Mouse (Mus musculus): ENCODE results near the gene Sec61a2. TPM values are rescaled to one million over a fixed set of nuclear protein-coding genes. Genes with fewer than 3 reads are reported as not detected.

Gene Sec61a2
- polyA plus RNA-seq, 1 experiment from 2014 or later, result 19.6 TPM

DNA sequence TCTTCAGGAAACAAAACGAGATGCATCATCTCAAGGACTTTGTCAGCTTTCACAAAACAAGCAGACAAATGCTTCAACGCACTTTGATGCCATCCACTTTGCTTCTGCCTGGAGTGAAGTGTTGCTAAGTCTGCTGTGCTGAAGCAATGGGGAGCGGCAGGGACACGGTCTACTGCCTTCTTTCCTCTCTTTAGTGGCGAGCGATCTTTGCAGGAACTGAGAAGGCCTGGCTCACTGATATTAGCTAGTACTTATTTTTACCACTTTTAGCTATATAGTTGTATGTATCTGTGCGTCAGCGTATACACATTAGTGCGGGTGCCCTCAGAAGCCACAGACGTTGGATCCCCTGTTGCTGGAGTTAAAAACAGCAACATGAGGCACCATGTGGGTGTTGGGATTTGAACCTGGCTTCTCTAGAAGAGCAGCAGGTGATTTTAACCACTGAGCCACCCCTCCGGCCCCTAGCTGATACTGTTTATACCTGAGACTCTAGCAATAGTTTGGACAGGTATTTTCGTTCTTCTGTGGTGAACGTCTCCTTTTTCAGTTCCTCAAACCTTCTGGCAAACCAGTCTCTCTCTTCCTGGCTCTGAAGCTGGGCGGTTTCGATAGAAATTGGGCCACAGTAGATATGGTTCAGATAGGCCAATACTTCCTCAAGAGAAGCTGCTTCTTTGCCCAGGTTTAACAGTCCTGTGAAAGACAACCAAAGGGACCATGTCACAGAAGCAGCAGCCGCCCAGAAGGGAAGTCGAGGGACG lies 35.2 kb upstream of the Sec61a2 start:
- Histone ChIP-seq H3K36me3 (ENCODE audit: control insufficient read depth, insufficient read depth, low read length) (no peaks in the 10 kb centered on the region), H3K4me3 (ENCODE audit: low read depth, low read length) (no peak overlapping the region), H3K4me2 (replicated peaks; ENCODE audit: low read depth) (no peak overlapping the region), H3K4me1 (replicated peaks; ENCODE audit: control insufficient read depth, insufficient read depth) (no peaks in the 10 kb centered on the region), H3K27ac (replicated peaks) (no peak overlapping the region), H3K27me3 (ENCODE audit: control insufficient read depth, insufficient read depth, low read length) (no peaks in the 10 kb centered on the region), H3K9me3 (ENCODE audit: control insufficient read depth, low read length) (no peaks in the 10 kb centered on the region), H3K9ac (ENCODE audit: low read length) (no peak overlapping the region)
- 85% methylated on average over 18 of the region's 18 CpGs for WGBS
- DNase-seq (ENCODE audit: low spot score) (no peak), ATAC-seq (ENCODE audit: low FRiP score, low TSS enrichment) (no peak)
- no peak for TF ChIP-seq EP300 (optimal IDR thresholded peaks at IDR 0.05)
- TF ChIP-seq CTCF (IDR thresholded peaks at IDR 0.05; ENCODE audit: low read depth), result no peak

- H3K4me2 ChIP-seq (replicated peaks; ENCODE audit: low read depth), result no peak overlapping the region
- no peaks in the 10 kb centered on the region for H3K4me1 ChIP-seq (replicated peaks; ENCODE audit: control insufficient read depth, insufficient read depth)
- H3K4me3 ChIP-seq (ENCODE audit: low read depth, low read length), result no peak overlapping the region
- no peak for ATAC-seq (ENCODE audit: low FRiP score, low TSS enrichment)
- H3K9ac ChIP-seq (ENCODE audit: low read length), result no peak overlapping the region
- DNase-seq (ENCODE audit: low spot score), result no peak
- TF ChIP-seq CTCF (IDR thresholded peaks at IDR 0.05; ENCODE audit: low read depth) (no peak), EP300 (optimal IDR thresholded peaks at IDR 0.05) (no peak)
- H3K27ac ChIP-seq (replicated peaks), result no peak overlapping the region
- H3K36me3 ChIP-seq (ENCODE audit: control insufficient read depth, insufficient read depth, low read length), result no peaks in the 10 kb centered on the region
- 69% methylated on average over 5 of the region's 5 CpGs for WGBS
- H3K27me3 ChIP-seq (ENCODE audit: control insufficient read depth, insufficient read depth, low read length), result no peaks in the 10 kb centered on the region
- no peaks in the 10 kb centered on the region for H3K9me3 ChIP-seq (ENCODE audit: control insufficient read depth, low read length)
Measured at GRCm38 (mm10) chr2:5929793-5930192, 34.6 kb upstream of the Sec61a2 start.

- ATAC-seq (ENCODE audit: low FRiP score, low TSS enrichment), result no peak
Measured at GRCm38 (mm10) chr2:5927481-5927880, 32.2 kb upstream of the Sec61a2 start.

GRCm38 (mm10) chr2:5923786-5924185 lies 28.6 kb upstream of the Sec61a2 start:
- no peak for ATAC-seq (ENCODE audit: low FRiP score, low TSS enrichment)
- H3K4me1 ChIP-seq (replicated peaks; ENCODE audit: control insufficient read depth, insufficient read depth), result no peaks in the 10 kb centered on the region
- H3K27me3 ChIP-seq (ENCODE audit: control insufficient read depth, insufficient read depth, low read length), result no peaks in the 10 kb centered on the region
- H3K27ac ChIP-seq (replicated peaks), result no peak overlapping the region
- H3K4me2 ChIP-seq (replicated peaks; ENCODE audit: low read depth), result no peak overlapping the region
- H3K9ac ChIP-seq (ENCODE audit: low read length), result no peak overlapping the region
- WGBS, result 78% methylated on average over 9 of the region's 9 CpGs
- no peaks in the 10 kb centered on the region for H3K9me3 ChIP-seq (ENCODE audit: control insufficient read depth, low read length)
- no peak for DNase-seq (ENCODE audit: low spot score)
- no peak overlapping the region for H3K4me3 ChIP-seq (ENCODE audit: low read depth, low read length)
- no peaks in the 10 kb centered on the region for H3K36me3 ChIP-seq (ENCODE audit: control insufficient read depth, insufficient read depth, low read length)
- TF ChIP-seq EP300 (optimal IDR thresholded peaks at IDR 0.05) (no peak), CTCF (IDR thresholded peaks at IDR 0.05; ENCODE audit: low read depth) (no peak)

More at GRCm38 (mm10) chr2:5927481-5927880, 32.2 kb upstream of the Sec61a2 start:
- H3K4me3 ChIP-seq (ENCODE audit: low read depth, low read length), result no peak overlapping the region
- TF ChIP-seq CTCF (IDR thresholded peaks at IDR 0.05; ENCODE audit: low read depth), result no peak
- TF ChIP-seq EP300 (optimal IDR thresholded peaks at IDR 0.05), result no peak
- WGBS, result 94% methylated on average over 5 of the region's 5 CpGs
- H3K9ac ChIP-seq (ENCODE audit: low read length), result no peak overlapping the region
- H3K9me3 ChIP-seq (ENCODE audit: control insufficient read depth, low read length), result no peaks in the 10 kb centered on the region
- no peaks in the 10 kb centered on the region for H3K36me3 ChIP-seq (ENCODE audit: control insufficient read depth, insufficient read depth, low read length)
- H3K27ac ChIP-seq (replicated peaks), result no peak overlapping the region
- DNase-seq (ENCODE audit: low spot score), result no peak
- no peaks in the 10 kb centered on the region for H3K4me1 ChIP-seq (replicated peaks; ENCODE audit: control insufficient read depth, insufficient read depth)
- H3K27me3 ChIP-seq (ENCODE audit: control insufficient read depth, insufficient read depth, low read length), result no peaks in the 10 kb centered on the region
- H3K4me2 ChIP-seq (replicated peaks; ENCODE audit: low read depth), result no peak overlapping the region

GRCm38 (mm10) chr2:5922823-5923222 lies 27.6 kb upstream of the Sec61a2 start:
- no peaks in the 10 kb centered on the region for H3K36me3 ChIP-seq (ENCODE audit: control insufficient read depth, insufficient read depth, low read length)
- H3K27ac ChIP-seq (replicated peaks), result no peak overlapping the region
- H3K27me3 ChIP-seq (ENCODE audit: control insufficient read depth, insufficient read depth, low read length), result no peaks in the 10 kb centered on the region
- DNase-seq (ENCODE audit: low spot score), result no peak
- no peak overlapping the region for H3K4me2 ChIP-seq (replicated peaks; ENCODE audit: low read depth)
- 94% methylated on average over 6 of the region's 6 CpGs for WGBS
- no peak overlapping the region for H3K4me3 ChIP-seq (ENCODE audit: low read depth, low read length)
- ATAC-seq (ENCODE audit: low FRiP score, low TSS enrichment), result no peak
- no peaks in the 10 kb centered on the region for H3K4me1 ChIP-seq (replicated peaks; ENCODE audit: control insufficient read depth, insufficient read depth)
- no peak overlapping the region for H3K9ac ChIP-seq (ENCODE audit: low read length)
- TF ChIP-seq EP300 (optimal IDR thresholded peaks at IDR 0.05) (no peak), CTCF (IDR thresholded peaks at IDR 0.05; ENCODE audit: low read depth) (no peak)
- no peaks in the 10 kb centered on the region for H3K9me3 ChIP-seq (ENCODE audit: control insufficient read depth, low read length)

- Histone ChIP-seq H3K4me2 (replicated peaks; ENCODE audit: low read depth) (no peak overlapping the region), H3K9me3 (ENCODE audit: control insufficient read depth, low read length) (no peaks in the 10 kb centered on the region), H3K27ac (replicated peaks) (no peak overlapping the region), H3K9ac (ENCODE audit: low read length) (no peak overlapping the region), H3K4me1 (replicated peaks; ENCODE audit: control insufficient read depth, insufficient read depth) (no peaks in the 10 kb centered on the region), H3K4me3 (ENCODE audit: low read depth, low read length) (no peak overlapping the region), H3K27me3 (ENCODE audit: control insufficient read depth, insufficient read depth, low read length) (no peaks in the 10 kb centered on the region), H3K36me3 (ENCODE audit: control insufficient read depth, insufficient read depth, low read length) (no peaks in the 10 kb centered on the region)
- no peak for DNase-seq (ENCODE audit: low spot score)
- TF ChIP-seq CTCF (IDR thresholded peaks at IDR 0.05; ENCODE audit: low read depth) (no peak), EP300 (optimal IDR thresholded peaks at IDR 0.05) (no peak)
- WGBS, result 60% methylated on average over 16 of the region's 16 CpGs
- ATAC-seq (ENCODE audit: low FRiP score, low TSS enrichment), result no peak
Measured at GRCm38 (mm10) chr2:5911282-5911965, 16.2 kb upstream of the Sec61a2 start.
